Mouse (Mus musculus) ES-E14 (cell line): Measurements from ENCODE around the gene Krt6b. TPM values are rescaled to one million over a fixed set of nuclear protein-coding genes. Genes with fewer than 3 reads are reported as not detected.

Experiments
- DNase-seq: peaks from one replicate; pipeline ENCODE4 v3.0.0-alpha.2; 2013; ENCODE audit warnings: low read depth, low spot score
- H3K27ac ChIP-seq: 2 replicates; pipeline ENCODE4 v1.5.1; 2012; ENCODE audit warnings: low read depth, mild to moderate bottlenecking, low read length, moderate library complexity, mixed read lengths; ENCODE audit not compliant: poor library complexity, insufficient read depth, severe bottlenecking
- H3K36me3 ChIP-seq: 2 replicates; pipeline ENCODE4 v1.6.1; 2012; ENCODE audit warnings: mild to moderate bottlenecking, low read length, moderate library complexity, mixed read lengths; ENCODE audit not compliant: control insufficient read depth, poor library complexity, insufficient read depth, severe bottlenecking
- H3K4me1 ChIP-seq, 2 experiments: fragments of 150-350 bp in 1 of 2; sonication (generic) in 1 of 2; 2 replicates each; pipeline ENCODE4 v1.6.1; 2012; ENCODE audit warnings: low read length in 2 of 2, mild to moderate bottlenecking in 1 of 2, mixed read lengths in 1 of 2; ENCODE audit not compliant: control insufficient read depth in 2 of 2, insufficient read depth in 2 of 2, poor library complexity in 1 of 2
- H3K4me3 ChIP-seq, 2 experiments: fragments of 150-350 bp in 1 of 2; sonication (generic) in 1 of 2; 2 replicates each; pipeline ENCODE4 v1.5.1; 2012; ENCODE audit warnings: low read length in 2 of 2, low read depth in 1 of 2, mild to moderate bottlenecking in 1 of 2, mixed read lengths in 1 of 2; ENCODE audit not compliant: insufficient read depth in 1 of 2, poor library complexity in 1 of 2, severe bottlenecking in 1 of 2
- H3K9ac ChIP-seq: 2 replicates; pipeline ENCODE4 v1.6.1; 2012; ENCODE audit warnings: low read depth, mild to moderate bottlenecking, low read length, mixed read lengths; ENCODE audit not compliant: poor library complexity, insufficient read depth, severe bottlenecking
- H3K9me3 ChIP-seq: fragments of 150-350 bp; sonication (generic); 2 replicates; pipeline ENCODE4 v1.6.1; 2012; ENCODE audit warnings: low read depth, mild to moderate bottlenecking, low read length; ENCODE audit not compliant: control insufficient read depth, insufficient read depth
- CHD2 ChIP-seq: IDR thresholded peaks from 2 replicates; pipeline ENCODE4 v1.6.1; 2014; ENCODE audit warnings: mild to moderate bottlenecking, low read depth, low read length, inconsistent platforms
- HCFC1 ChIP-seq: IDR thresholded peaks from 2 replicates; pipeline ENCODE4 v1.6.1; 2012; ENCODE audit warnings: low read length, inconsistent platforms, borderline replicate concordance; ENCODE audit not compliant: insufficient read depth
- MAFK ChIP-seq: IDR thresholded peaks from 2 replicates; pipeline ENCODE4 v1.6.1; 2014; ENCODE audit warnings: mild to moderate bottlenecking, low read depth, low read length, inconsistent platforms; ENCODE audit not compliant: insufficient read depth
- ZC3H11A ChIP-seq: IDR thresholded peaks from 2 replicates; pipeline ENCODE4 v1.6.1; 2012; ENCODE audit warnings: low read depth, mild to moderate bottlenecking, inconsistent platforms, low read length, borderline replicate concordance
- ZNF384 ChIP-seq: IDR thresholded peaks from 2 replicates; pipeline ENCODE4 v1.6.1; 2012; ENCODE audit warnings: low read depth, low read length, inconsistent platforms
- in situ Hi-C, 2 experiments: fragments of 600-800 bp; cut with MboI; formaldehyde crosslinking; loops; one replicate each; pipeline ENCODE4 v1.15.1; 2025; ENCODE audit warnings: low sequenced_read_pairs in 2 of 2, inconsistent platforms in 1 of 2; ENCODE audit not compliant: unreplicated experiment in 2 of 2
- total RNA-seq: library from RNA; depleted of rRNA; stranded (reverse); fragments of 300-350 nt; gene quantifications from 2 replicates; pipeline ENCODE4 v1.2.3, GENCODE M21; 2012

Krt6b gene
- total RNA-seq, 1 experiment: not detected

DNA sequence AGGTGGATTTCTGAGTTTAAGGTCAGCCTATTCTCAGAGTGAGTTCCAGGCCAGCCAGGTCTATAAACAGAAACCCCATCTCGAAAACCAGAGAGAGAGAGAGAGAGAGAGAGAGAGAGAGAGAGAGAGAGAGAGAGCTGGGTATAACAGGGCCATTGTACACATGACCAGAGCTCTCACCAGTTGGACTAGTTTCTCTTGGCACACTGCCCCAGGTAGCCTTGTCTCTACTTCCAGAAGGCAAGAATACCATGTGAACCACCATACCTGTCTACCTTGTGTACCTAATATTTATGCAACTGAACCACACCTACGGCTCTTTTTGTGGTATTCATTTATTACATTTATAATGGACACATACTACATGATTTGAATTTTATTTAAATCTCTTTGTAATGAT, 8.1 kb upstream of the Krt6b start:
- Histone ChIP-seq H3K27ac (no peak overlapping the region), H3K4me1 (no peaks in the 10 kb centered on the region), H3K9me3 (no peaks in the 10 kb centered on the region), H3K9ac (no peak overlapping the region), H3K36me3 (no peaks in the 10 kb centered on the region), H3K4me3 (no peak overlapping the region)
- no peak for TF ChIP-seq HCFC1
- no peak for TF ChIP-seq ZNF384
- TF ChIP-seq MAFK: no peak
- no peak for TF ChIP-seq CHD2
- no peak for TF ChIP-seq ZC3H11A
- in situ Hi-C loops: no loop called here
- DNase-seq: no peak

DNA sequence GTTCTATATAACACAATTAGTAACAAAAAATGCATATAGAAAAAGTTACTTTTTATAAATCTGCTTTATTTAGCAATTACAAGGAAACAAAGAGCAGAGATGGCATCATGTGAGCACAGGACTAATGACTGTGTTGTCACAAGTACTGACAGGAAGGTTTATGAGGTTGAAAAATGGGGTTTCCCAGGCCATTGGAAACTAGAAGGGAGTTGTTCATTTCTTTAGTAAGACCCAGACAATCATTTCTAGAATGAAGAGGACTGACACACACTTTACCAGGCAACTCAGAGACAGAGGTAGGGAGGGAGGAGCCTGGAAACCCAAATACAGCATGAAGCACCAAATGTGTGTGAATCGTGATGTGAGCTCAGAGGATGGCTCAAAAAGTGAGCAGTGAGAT, 4.1 kb downstream of the Krt6b start:
- no peak overlapping the region for H3K27ac ChIP-seq
- no peaks in the 10 kb centered on the region for H3K36me3 ChIP-seq
- no peak overlapping the region for H3K4me3 ChIP-seq
- no peaks in the 10 kb centered on the region for H3K9me3 ChIP-seq
- no peaks in the 10 kb centered on the region for H3K4me1 ChIP-seq
- no peak overlapping the region for H3K9ac ChIP-seq
- in situ Hi-C loops: no loop called here
- DNase-seq: no peak
- no peak for TF ChIP-seq MAFK
- TF ChIP-seq ZNF384: no peak
- no peak for TF ChIP-seq CHD2
- TF ChIP-seq HCFC1: no peak

DNA sequence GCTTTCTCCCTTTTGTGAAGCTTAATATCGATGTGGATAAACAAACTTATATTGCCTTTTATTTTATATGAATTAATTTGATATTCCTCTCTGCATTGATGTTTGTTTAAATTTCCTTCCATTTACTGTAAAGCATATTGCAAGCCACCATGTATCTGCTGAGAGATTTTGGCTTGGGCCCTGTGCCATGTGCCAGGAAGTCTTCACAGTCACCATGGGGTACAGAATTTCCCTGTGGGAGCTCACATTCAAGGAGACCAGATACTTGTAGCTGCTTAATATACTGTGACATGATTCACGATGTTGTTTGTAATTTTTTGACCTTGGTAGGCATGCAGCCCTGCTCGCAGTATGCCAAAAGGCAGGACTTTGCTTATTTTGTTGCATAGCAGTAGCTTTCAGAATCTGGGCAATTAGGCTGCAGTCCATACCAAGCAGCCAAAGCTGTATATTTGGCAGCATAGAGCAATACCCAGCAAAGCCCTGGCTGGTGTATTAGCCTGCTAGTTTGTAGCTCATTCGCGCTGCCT, 27.3 kb downstream of the Krt6b start:
- TF ChIP-seq MAFK (no peak), HCFC1 (no peak), ZC3H11A (no peak), CHD2 (no peak), ZNF384 (no peak)
- Histone ChIP-seq H3K27ac (no peak overlapping the region), H3K4me3 (no peak overlapping the region), H3K9ac (no peak overlapping the region), H3K36me3 (no peaks in the 10 kb centered on the region), H3K9me3 (no peaks in the 10 kb centered on the region), H3K4me1 (no peaks in the 10 kb centered on the region)
- in situ Hi-C loops: no loop called here
- DNase-seq: no peak

GRCm38 (mm10) chr15:101647280-101647679, 32.8 kb downstream of the Krt6b start, which contains the start of gene Gm5478:
TSS of gene Gm5478 (minus strand) at chr15:101647380.
- in situ Hi-C loops: no loop called here
- no peak for DNase-seq
- Histone ChIP-seq H3K4me3 (no peak within 1 kb of the TSS), H3K27ac (no peak within 1 kb of the TSS), H3K36me3 (no peaks in the 10 kb centered on the region), H3K9me3 (no peaks in the 10 kb centered on the region), H3K9ac (no peak within 1 kb of the TSS), H3K4me1 (no peaks in the 10 kb centered on the region)
- no peak for TF ChIP-seq HCFC1
- TF ChIP-seq CHD2: no peak
- no peak for TF ChIP-seq ZNF384
- TF ChIP-seq ZC3H11A: no peak
- TF ChIP-seq MAFK: no peak

DNA sequence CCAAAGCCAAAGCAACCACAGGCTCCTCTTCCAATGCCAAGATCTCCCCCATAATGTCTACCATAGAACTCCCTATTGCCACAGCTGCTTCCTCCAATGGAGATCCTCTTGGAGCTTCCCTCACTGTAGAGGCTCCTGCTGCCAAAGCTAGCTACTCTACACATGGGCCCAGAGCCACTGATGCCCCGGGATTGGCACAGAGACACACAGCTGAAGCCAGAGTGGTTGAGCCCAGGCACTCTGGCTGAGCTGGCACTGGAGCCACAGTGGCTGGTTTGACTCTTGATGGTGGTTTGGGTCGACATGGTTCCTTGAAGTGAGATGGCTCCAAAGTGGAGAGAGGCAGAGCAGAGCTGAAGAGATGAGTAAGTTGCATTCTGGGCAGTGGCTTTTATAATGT, 52.2 kb downstream of the Krt6b start, which contains the start of gene Gm5414:
Gene Gm5414 (minus strand): TSS at position 305 of the 400 bp plus-strand sequence.
- H3K36me3 ChIP-seq: no peaks in the 10 kb centered on the region
- TF ChIP-seq HCFC1: no peak
- TF ChIP-seq MAFK: no peak
- TF ChIP-seq ZNF384: no peak
- no peak for TF ChIP-seq CHD2
- no peaks in the 10 kb centered on the region for H3K9me3 ChIP-seq
- H3K9ac ChIP-seq: no peak within 1 kb of the TSS
- no peak for DNase-seq
- no peak within 1 kb of the TSS for H3K4me3 ChIP-seq
- no peaks in the 10 kb centered on the region for H3K4me1 ChIP-seq
- no peak within 1 kb of the TSS for H3K27ac ChIP-seq
- in situ Hi-C loops: no loop called here
